Mouse (Mus musculus) sigmoid colon, adult 10 weeks (tissue): ENCODE results near the gene Ncapg2. TPM values are rescaled to one million over a fixed set of nuclear protein-coding genes. Genes with fewer than 3 reads are reported as not detected.

Source experiments
- polyA plus RNA-seq: library from polyadenylated mRNA; stranded (reverse); fragments of 350-450 nt; fragmentation: Illumina TruSeq; extraction: RNeasy Lipid Tissue Mini Kit (QIAGEN cat#74804); gene quantifications from one replicate; pipeline ENCODE4 v1.2.3, GENCODE M21; 2014; ENCODE audit warnings: low read depth, low replicate concordance

Ncapg2 gene
- 34.6 TPM for polyA plus RNA-seq

GRCm38 (mm10) chr12:116405045-116405835, at the start of gene Ncapg2:
Ncapg2 (plus strand) TSS chr12:116405402.

GRCm38 (mm10) chr12:116485591-116486403, 80.6 kb downstream of the Ncapg2 start, which contains the start of gene Ptprn2:
Ptprn2 (plus strand) TSS chr12:116485720.

Other genes with a start within 250 kb of the Ncapg2 start
- gene Wdr60, start 142.4 kb upstream of the Ncapg2 start, polyA plus RNA-seq = 11.5 TPM
- gene Gm11027, start 130.0 kb upstream of the Ncapg2 start, polyA plus RNA-seq = not detected
- 255 TPM for gene Esyt2, start 124.2 kb upstream of the Ncapg2 start, polyA plus RNA-seq
- 3.3 TPM for gene Ptprn2, start 80.3 kb downstream of the Ncapg2 start, polyA plus RNA-seq